ENCODE assay signal across 24 mouse cellular contexts in the genomic region with DNA sequence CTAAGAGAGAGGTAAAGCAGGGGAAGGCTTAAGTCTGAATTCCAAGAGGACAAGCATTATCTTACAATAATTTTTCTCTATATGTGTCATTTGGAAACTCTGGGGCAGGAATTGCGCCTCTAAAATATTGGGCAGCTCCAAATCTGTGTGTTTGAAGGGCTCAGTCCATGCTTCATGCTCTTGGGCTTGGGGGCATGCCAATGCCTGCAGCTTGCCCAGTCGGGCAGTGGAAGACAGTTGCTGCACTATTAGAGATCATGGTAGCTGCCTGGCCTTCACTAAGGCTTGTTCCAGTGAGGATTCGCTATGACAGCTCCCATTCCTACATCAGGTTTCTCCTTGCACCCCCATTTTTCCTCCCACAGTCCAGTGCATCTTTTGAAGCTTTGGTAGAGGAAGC. TPM values are rescaled to one million over a fixed set of nuclear protein-coding genes. Genes with fewer than 3 reads are reported as not detected.
DNase-seq lines count a peak whose midpoint lies in the region; ATAC-seq lines count a peak whose summit lies in the region.
"Had no signal": no experiment of that assay in that cellular context is flagged by ENCODE, and none has a peak within 500 bp of the region (broad histone marks: within the 10 kb centered on the region; RNA-seq: fewer than 3 reads in every experiment).

No protein-coding gene starts in this region.

- no peaks in the 10 kb centered on the region for H3K27me3 ChIP-seq in limb, embryonic 13.5 days
- no peaks in the 10 kb centered on the region for H3K27me3 ChIP-seq in limb, embryonic 10.5 days (ENCODE audit: low read depth, poor library complexity, severe bottlenecking)
- H3K27me3 ChIP-seq: hindbrain, embryonic 15.5 days; limb, embryonic 12.5 days; lung, embryonic 15.5 days; midbrain, embryonic 15.5 days; stomach, embryonic 15.5 days had no signal

- no peak overlapping the region for H3K4me3 ChIP-seq in limb, embryonic 13.5 days
- H3K4me3 ChIP-seq in limb, embryonic 10.5 days = no peak overlapping the region
- H3K4me3 ChIP-seq: erythroblast, embryonic 14.5 days; hindbrain, embryonic 10.5 days; hindbrain, embryonic 15.5 days; limb, embryonic 12.5 days; lung, embryonic 15.5 days; midbrain, embryonic 10.5 days; midbrain, embryonic 15.5 days; stomach, embryonic 15.5 days had no signal

- WGBS in limb, embryonic 13.5 days = 92% methylated on average over 3 of the region's 3 CpGs
- 95% methylated on average over 3 of the region's 3 CpGs for WGBS in limb, embryonic 10.5 days

- peaks cover 7% of the 10 kb centered on the region for H3K36me3 ChIP-seq in limb, embryonic 13.5 days
- peaks cover 26% of the 10 kb centered on the region for H3K36me3 ChIP-seq in limb, embryonic 10.5 days
- H3K36me3 ChIP-seq: lung, embryonic 15.5 days; midbrain, embryonic 15.5 days; stomach, embryonic 15.5 days had no signal

- peaks cover 22% of the 10 kb centered on the region for H3K4me1 ChIP-seq in limb, embryonic 13.5 days
- H3K4me1 ChIP-seq in limb, embryonic 10.5 days = peaks cover 17% of the 10 kb centered on the region

- H3K9me3 ChIP-seq in limb, embryonic 13.5 days = peaks cover 7% of the 10 kb centered on the region
- H3K9me3 ChIP-seq in limb, embryonic 10.5 days (replicated peaks) = peaks cover 5% of the 10 kb centered on the region; the same call in 1 of the 2 replicates
- H3K9me3 ChIP-seq: hindbrain, embryonic 15.5 days; stomach, embryonic 15.5 days had no signal

- H3K4me2 ChIP-seq in limb, embryonic 13.5 days (replicated peaks) = no peak overlapping the region
- H3K4me2 ChIP-seq: hindbrain, embryonic 15.5 days; limb, embryonic 12.5 days; lung, embryonic 15.5 days; midbrain, embryonic 15.5 days; stomach, embryonic 15.5 days had no signal

- no peak for ATAC-seq in limb, embryonic 13.5 days (ENCODE audit: low FRiP score, low read depth)
- ATAC-seq: forebrain, postnatal 0 days; inflammation-experienced regulatory T-cells, adult 6 months; midbrain, embryonic 15.5 days had no signal

- H3K27ac ChIP-seq in limb, embryonic 13.5 days = no peak overlapping the region
- H3K27ac ChIP-seq in limb, embryonic 10.5 days = no peak overlapping the region
- H3K27ac ChIP-seq: hindbrain, embryonic 10.5 days; hindbrain, embryonic 15.5 days; limb, embryonic 12.5 days; liver, embryonic 14.5 days; lung, embryonic 15.5 days; midbrain, embryonic 10.5 days; midbrain, embryonic 15.5 days; stomach, embryonic 15.5 days had no signal

- H3K9ac ChIP-seq in limb, embryonic 13.5 days = 0 out of 2 replicates have a peak overlapping the region, but pooled peaks have one; percentile 3
- H3K9ac ChIP-seq: forebrain, postnatal 0 days; hindbrain, embryonic 15.5 days; limb, embryonic 12.5 days; liver, embryonic 14.5 days; lung, embryonic 15.5 days; midbrain, embryonic 15.5 days; stomach, embryonic 15.5 days had no signal

- DNase-seq in adrenal gland, adult 2 months = peak; percentile 31
- DNase-seq in adrenal gland, adult 8-10 months = no peak
- peak; percentile 46 to 55 for DNase-seq in cerebellum, postnatal 14 days
- no peak for DNase-seq in cerebellum, adult 8-10 months
- DNase-seq in limb, embryonic 10.5 days (ENCODE audit: low spot score) = no peak
- peak; percentile 18 for DNase-seq in brain, adult 2 months (ENCODE audit: low read depth, low spot score)
- no peak for DNase-seq in T-cell, adult 2 months (ENCODE audit: low spot score)
- DNase-seq: cerebellum, adult 9-10 months; forebrain, postnatal 0 days; heart, postnatal 14 days; kidney, adult 11 months; right cerebral cortex, postnatal 25 days had no signal

RNA-seq across cellular contexts. Expression of a gene that starts 3.2 kb away (rescaled TPM):
- 100 to 1,000 TPM; 154 TPM for total RNA-seq in adrenal gland, adult 2 months (2021)
- 3.5 and 4.0 TPM in 2 replicates for polyA plus RNA-seq in adrenal gland, adult 2 months (2012; rRNA removed)
- total RNA-seq in adrenal gland, adult 8-10 months (2022) = 100 to 1,000 TPM in 2 of 4 experiments, 10 to 100 TPM in 2; 76.7 to 184 (median 115) TPM
- 120 and 128 TPM in 2 replicates for polyA plus RNA-seq in limb, embryonic 13.5 days (2015; fragmentation: Nextera tagmentation; extraction: Ambion mirVana)
- 149 TPM in 2 replicates for polyA plus RNA-seq in limb, embryonic 10.5 days (2016; fragmentation: Nextera tagmentation; extraction: Ambion mirVana)

RNA-seq across cellular contexts. Expression of a gene that starts 3.2 kb away (rescaled TPM):
- total RNA-seq in adrenal gland, adult 2 months (2021) = 10 to 100 TPM; 82.6 to 92.9 TPM
- 70.1 and 74.7 TPM in 2 replicates for polyA plus RNA-seq in adrenal gland, adult 2 months (2012; rRNA removed)
- 100 to 1,000 TPM in 1 of 4 experiments, 10 to 100 TPM in 3; 81.4 to 103 (median 89.6) TPM for total RNA-seq in adrenal gland, adult 8-10 months (2022)
- polyA plus RNA-seq in limb, embryonic 13.5 days (2015; fragmentation: Nextera tagmentation; extraction: Ambion mirVana) = 43.5 and 43.9 TPM in 2 replicates
- polyA plus RNA-seq in limb, embryonic 10.5 days (2016; fragmentation: Nextera tagmentation; extraction: Ambion mirVana) = 32.8 and 36.3 TPM in 2 replicates

RNA-seq across cellular contexts. Expression of a gene that starts 11.9 kb away (rescaled TPM):
- total RNA-seq in adrenal gland, adult 2 months (2021) = 1 to 10 TPM; 1.1 to 3.8 TPM
- 3.3 and 4.3 TPM in 2 replicates for polyA plus RNA-seq in adrenal gland, adult 2 months (2012; rRNA removed)
- total RNA-seq in adrenal gland, adult 8-10 months (2022) = 10 to 100 TPM in 1 of 4 experiments, 1 to 10 TPM in 3; 1.7 to 13.1 (median 6.2) TPM
- 2.2 and 2.3 TPM in 2 replicates for polyA plus RNA-seq in limb, embryonic 13.5 days (2015; fragmentation: Nextera tagmentation; extraction: Ambion mirVana)
- 1.6 and 2.4 TPM in 2 replicates for polyA plus RNA-seq in limb, embryonic 10.5 days (2016; fragmentation: Nextera tagmentation; extraction: Ambion mirVana)
- total RNA-seq: gastrocnemius, postnatal 36 days had no signal

RNA-seq across cellular contexts. Expression of a gene that starts 19.7 kb away (rescaled TPM):
- total RNA-seq in adrenal gland, adult 2 months (2021) = 10 to 100 TPM; 31.7 to 33.5 TPM
- 19.9 and 20.0 TPM in 2 replicates for polyA plus RNA-seq in adrenal gland, adult 2 months (2012; rRNA removed)
- total RNA-seq in adrenal gland, adult 8-10 months (2022) = 10 to 100 TPM; 31.0 to 45.9 (median 36.7) TPM
- polyA plus RNA-seq in limb, embryonic 13.5 days (2015; fragmentation: Nextera tagmentation; extraction: Ambion mirVana) = 61.1 and 66.2 TPM in 2 replicates
- polyA plus RNA-seq in limb, embryonic 10.5 days (2016; fragmentation: Nextera tagmentation; extraction: Ambion mirVana) = 44.3 and 50.5 TPM in 2 replicates

RNA-seq across cellular contexts. Expression of a gene that starts 21.2 kb away (rescaled TPM):
- under 1 TPM; 0.09 to 0.14 TPM for total RNA-seq in adrenal gland, adult 2 months (2021)
- polyA plus RNA-seq in adrenal gland, adult 2 months (2012; rRNA removed) = 0.20 and 0.21 TPM in 2 replicates
- total RNA-seq in adrenal gland, adult 8-10 months (2022) = under 1 TPM; 0.10 to 0.54 (median 0.31) TPM
- polyA plus RNA-seq in limb, embryonic 13.5 days (2015; fragmentation: Nextera tagmentation; extraction: Ambion mirVana) = 11.7 and 13.7 TPM in 2 replicates
- 3.4 and 4.8 TPM in 2 replicates for polyA plus RNA-seq in limb, embryonic 10.5 days (2016; fragmentation: Nextera tagmentation; extraction: Ambion mirVana)
- polyA plus RNA-seq: erythroblast, embryonic 14.5 days had no signal

Comparison
In these comparisons a context has a peak if more than half of its experiments do, and no peak if none do; other contexts are left out.
1. DNase-seq: peak in adrenal gland, adult 2 months (single experiment), cerebellum, postnatal 14 days (2 of 2) and brain, adult 2 months (single experiment); none in adrenal gland, adult 8-10 months (single experiment), cerebellum, adult 8-10 months (single experiment), limb, embryonic 10.5 days (single experiment) and T-cell, adult 2 months (single experiment).
2. RNA of a gene that starts 3.2 kb away (polyA plus RNA-seq): 149 TPM in limb, embryonic 10.5 days and 120 to 128 TPM in limb, embryonic 13.5 days; 3.5 to 4.0 TPM in adrenal gland, adult 2 months; every median in the first group is over 10 times any median in the second.